Mouse (Mus musculus): Measurements from ENCODE around the gene Clta. TPM values are rescaled to one million over a fixed set of nuclear protein-coding genes. Genes with fewer than 3 reads are reported as not detected.
A peak's percentile ranks its signal among the peaks of the same experiment; 100 is the strongest.

The Clta gene
- polyA plus RNA-seq, 1 experiment from 2014 or later = 194 TPM

DNA sequence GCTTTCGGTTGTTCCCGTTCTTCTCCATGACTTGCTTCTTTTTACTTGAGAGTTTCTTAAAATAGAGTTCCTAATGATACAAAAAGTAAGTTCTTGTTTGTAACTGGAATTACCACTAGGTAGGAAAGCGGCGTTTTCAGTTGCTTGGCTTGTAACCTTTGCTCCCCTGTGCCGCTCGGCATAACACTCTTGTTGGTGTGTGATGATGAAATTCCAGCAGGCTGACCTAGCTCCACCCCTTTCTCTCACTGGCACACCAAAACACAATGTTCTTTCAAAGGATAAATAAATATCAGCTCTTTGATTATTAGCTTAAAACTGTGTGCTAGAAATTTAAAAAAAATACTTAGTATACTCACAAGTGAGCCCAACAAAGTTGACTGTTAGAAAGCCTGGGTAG lies 62.6 kb downstream of the Clta start:
- no peak overlapping the region for H3K27ac ChIP-seq (replicated peaks)
- 66% methylated on average over 6 of the region's 6 CpGs for WGBS
- no peaks in the 10 kb centered on the region for H3K9me3 ChIP-seq (ENCODE audit: control insufficient read depth, low read length)
- H3K36me3 ChIP-seq (ENCODE audit: control insufficient read depth, insufficient read depth, low read length) = no peaks in the 10 kb centered on the region
- no peak overlapping the region for H3K4me3 ChIP-seq (ENCODE audit: low read depth, low read length)
- DNase-seq (ENCODE audit: low spot score) (peak; percentile 42), ATAC-seq (ENCODE audit: low FRiP score, low TSS enrichment) (no peak)
- no peaks in the 10 kb centered on the region for H3K27me3 ChIP-seq (ENCODE audit: control insufficient read depth, insufficient read depth, low read length)
- no peak for TF ChIP-seq CTCF (IDR thresholded peaks at IDR 0.05; ENCODE audit: low read depth)
- no peak for TF ChIP-seq EP300 (optimal IDR thresholded peaks at IDR 0.05)
- no peaks in the 10 kb centered on the region for H3K4me1 ChIP-seq (replicated peaks; ENCODE audit: control insufficient read depth, insufficient read depth)
- H3K4me2 ChIP-seq (replicated peaks; ENCODE audit: low read depth) = no peak overlapping the region
- H3K9ac ChIP-seq (ENCODE audit: low read length) = no peak overlapping the region

- 48% methylated on average over 9 of the region's 9 CpGs for WGBS
- Histone ChIP-seq H3K9ac (ENCODE audit: low read length) (no peak overlapping the region), H3K4me1 (replicated peaks; ENCODE audit: control insufficient read depth, insufficient read depth) (no peaks in the 10 kb centered on the region), H3K4me2 (replicated peaks; ENCODE audit: low read depth) (no peak overlapping the region), H3K27me3 (ENCODE audit: control insufficient read depth, insufficient read depth, low read length) (no peaks in the 10 kb centered on the region), H3K4me3 (ENCODE audit: low read depth, low read length) (no peak overlapping the region), H3K36me3 (ENCODE audit: control insufficient read depth, insufficient read depth, low read length) (no peaks in the 10 kb centered on the region), H3K9me3 (ENCODE audit: control insufficient read depth, low read length) (no peaks in the 10 kb centered on the region), H3K27ac (replicated peaks) (no peak overlapping the region)
- TF ChIP-seq CTCF (IDR thresholded peaks at IDR 0.05; ENCODE audit: low read depth) (no peak), EP300 (optimal IDR thresholded peaks at IDR 0.05) (no peak)
- ATAC-seq (ENCODE audit: low FRiP score, low TSS enrichment) (no peak), DNase-seq (ENCODE audit: low spot score) (peak; percentile 69)
These were observed 64.5 kb downstream of the Clta start for GRCm38 (mm10) chr4:44068736-44069135.

- Histone ChIP-seq H3K27ac (replicated peaks) (no peak overlapping the region), H3K9ac (ENCODE audit: low read length) (no peak overlapping the region), H3K27me3 (ENCODE audit: control insufficient read depth, insufficient read depth, low read length) (no peaks in the 10 kb centered on the region), H3K4me2 (replicated peaks; ENCODE audit: low read depth) (no peak overlapping the region), H3K9me3 (ENCODE audit: control insufficient read depth, low read length) (no peaks in the 10 kb centered on the region), H3K4me1 (replicated peaks; ENCODE audit: control insufficient read depth, insufficient read depth) (no peaks in the 10 kb centered on the region), H3K36me3 (ENCODE audit: control insufficient read depth, insufficient read depth, low read length) (no peaks in the 10 kb centered on the region), H3K4me3 (ENCODE audit: low read depth, low read length) (no peak overlapping the region)
- TF ChIP-seq EP300 (optimal IDR thresholded peaks at IDR 0.05) (no peak), CTCF (IDR thresholded peaks at IDR 0.05; ENCODE audit: low read depth) (no peak)
- 90% methylated on average over 4 of the region's 4 CpGs for WGBS
- DNase-seq (ENCODE audit: low spot score) (no peak), ATAC-seq (ENCODE audit: low FRiP score, low TSS enrichment) (no peak)
These were observed 65.2 kb downstream of the Clta start for GRCm38 (mm10) chr4:44069411-44069810.

- TF ChIP-seq EP300 (optimal IDR thresholded peaks at IDR 0.05) = no peak
- no peak for TF ChIP-seq CTCF (IDR thresholded peaks at IDR 0.05; ENCODE audit: low read depth)
- Histone ChIP-seq H3K4me2 (replicated peaks; ENCODE audit: low read depth) (peak overlapping the region; percentile 86), H3K9me3 (ENCODE audit: control insufficient read depth, low read length) (no peaks in the 10 kb centered on the region), H3K36me3 (ENCODE audit: control insufficient read depth, insufficient read depth, low read length) (no peaks in the 10 kb centered on the region), H3K27me3 (ENCODE audit: control insufficient read depth, insufficient read depth, low read length) (no peaks in the 10 kb centered on the region), H3K27ac (replicated peaks) (no peak overlapping the region; the same call in 1 of the 2 replicates), H3K4me3 (ENCODE audit: low read depth, low read length) (no peak overlapping the region), H3K9ac (ENCODE audit: low read length) (peak overlapping the region; percentile 9; the same call in 1 of the 2 replicates), H3K4me1 (replicated peaks; ENCODE audit: control insufficient read depth, insufficient read depth) (no peaks in the 10 kb centered on the region)
- WGBS = 75% methylated on average over 4 of the region's 4 CpGs
- DNase-seq (ENCODE audit: low spot score) = no peak
- ATAC-seq (ENCODE audit: low FRiP score, low TSS enrichment) = no peak
These were observed 66.4 kb downstream of the Clta start for GRCm38 (mm10) chr4:44070641-44071040.

DNA sequence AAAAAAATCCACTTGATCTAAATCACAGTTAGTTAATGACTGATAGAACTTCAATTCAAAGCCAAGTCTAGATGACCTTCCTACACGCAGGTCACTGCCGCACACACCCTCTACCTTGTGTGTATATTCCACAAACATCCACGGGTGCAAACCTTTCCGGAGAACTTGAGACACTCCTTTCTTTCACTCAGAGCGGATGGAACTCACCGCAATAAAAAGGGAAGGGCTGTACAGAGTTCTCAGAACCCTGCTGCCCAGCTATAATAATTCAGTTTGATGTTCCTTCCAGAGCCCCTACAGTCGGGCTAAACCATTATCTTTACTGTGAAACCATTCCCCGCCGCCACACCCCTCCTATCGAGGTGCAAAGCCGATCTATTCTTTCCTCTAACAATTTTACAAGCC lies 67.5 kb downstream of the Clta start:
- peak; percentile 61 for DNase-seq (ENCODE audit: low spot score)
- no peak for TF ChIP-seq EP300 (optimal IDR thresholded peaks at IDR 0.05)
- no peak for TF ChIP-seq CTCF (IDR thresholded peaks at IDR 0.05; ENCODE audit: low read depth)

DNA sequence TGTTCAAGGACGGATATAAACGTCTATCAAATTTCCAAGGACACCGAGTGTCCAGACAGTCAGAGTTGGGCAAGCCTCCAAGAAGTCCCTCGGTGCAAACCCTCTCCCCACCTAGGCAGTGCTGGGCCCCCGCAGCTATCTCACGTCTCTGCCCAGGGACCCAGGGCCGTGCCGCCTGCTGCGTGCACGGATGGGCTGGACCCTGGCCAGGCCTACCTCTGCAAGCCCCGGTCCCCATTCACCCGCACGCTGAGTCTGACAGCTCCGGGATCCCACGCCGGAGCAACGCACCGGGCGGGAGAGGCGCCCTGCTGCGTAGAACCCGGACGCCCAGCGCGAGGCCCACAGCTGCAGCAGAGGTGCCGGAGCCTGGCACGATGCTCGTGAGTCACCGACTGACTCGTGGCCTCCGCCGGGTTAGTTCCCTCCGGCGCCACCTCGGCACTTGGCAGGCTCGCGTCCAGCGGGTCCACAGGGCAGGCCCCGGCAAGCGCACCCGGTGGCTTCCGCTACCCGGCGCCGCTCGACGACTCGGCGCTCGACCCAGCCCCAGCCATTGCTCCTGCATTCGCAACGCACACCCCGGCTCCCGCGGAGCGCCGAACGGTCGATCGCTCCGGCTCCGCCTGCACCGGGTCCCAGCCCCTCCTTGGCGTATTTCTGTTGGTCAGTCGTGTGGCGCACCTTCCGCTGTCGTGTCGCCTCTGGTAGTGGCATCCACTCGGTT lies 68.1 kb downstream of the Clta start:
- Histone ChIP-seq H3K27ac (replicated peaks) (peak overlapping the region; percentile 92), H3K36me3 (ENCODE audit: control insufficient read depth, insufficient read depth, low read length) (no peaks in the 10 kb centered on the region), H3K4me3 (ENCODE audit: low read depth, low read length) (peak overlapping the region; percentile 91), H3K27me3 (ENCODE audit: control insufficient read depth, insufficient read depth, low read length) (no peaks in the 10 kb centered on the region), H3K9ac (ENCODE audit: low read length) (peak overlapping the region; percentile 89), H3K9me3 (ENCODE audit: control insufficient read depth, low read length) (no peaks in the 10 kb centered on the region), H3K4me1 (replicated peaks; ENCODE audit: control insufficient read depth, insufficient read depth) (no peaks in the 10 kb centered on the region), H3K4me2 (replicated peaks; ENCODE audit: low read depth) (peak overlapping the region; percentile 86)
- ATAC-seq (ENCODE audit: low FRiP score, low TSS enrichment) (peak; percentile 96), DNase-seq (ENCODE audit: low spot score) (peak; percentile 97)
- under 1% methylated on average over 70 of the region's 70 CpGs for WGBS
- TF ChIP-seq EP300 (optimal IDR thresholded peaks at IDR 0.05) = no peak
- TF ChIP-seq CTCF (IDR thresholded peaks at IDR 0.05; ENCODE audit: low read depth) = no peak

More for the DNA sequence above, 67.5 kb downstream of the Clta start:
- Histone ChIP-seq H3K36me3 (ENCODE audit: control insufficient read depth, insufficient read depth, low read length) (no peaks in the 10 kb centered on the region), H3K9me3 (ENCODE audit: control insufficient read depth, low read length) (no peaks in the 10 kb centered on the region), H3K9ac (ENCODE audit: low read length) (peak overlapping the region; percentile 89), H3K27me3 (ENCODE audit: control insufficient read depth, insufficient read depth, low read length) (no peaks in the 10 kb centered on the region), H3K27ac (replicated peaks) (peak overlapping the region; percentile 92), H3K4me2 (replicated peaks; ENCODE audit: low read depth) (peak overlapping the region; percentile 86), H3K4me1 (replicated peaks; ENCODE audit: control insufficient read depth, insufficient read depth) (no peaks in the 10 kb centered on the region), H3K4me3 (ENCODE audit: low read depth, low read length) (peak overlapping the region; percentile 91)
- peak; percentile 43; the same call in 1 of the 2 replicates for ATAC-seq (ENCODE audit: low FRiP score, low TSS enrichment)
- 3% methylated on average over 11 of the region's 11 CpGs for whole genome bisulfite sequencing
